Mouse (Mus musculus): Measurements from ENCODE around the gene Aip. TPM values are rescaled to one million over a fixed set of nuclear protein-coding genes. Genes with fewer than 3 reads are reported as not detected.
"Not testable (repeated sequence)": the region's sequence is repeated elsewhere in the genome, so short reads cannot be mapped to it uniquely, and the experiment has no call there.

Gene Aip
- polyA plus RNA-seq, 1 experiment from 2014 or later = 68.4 TPM

DNA sequence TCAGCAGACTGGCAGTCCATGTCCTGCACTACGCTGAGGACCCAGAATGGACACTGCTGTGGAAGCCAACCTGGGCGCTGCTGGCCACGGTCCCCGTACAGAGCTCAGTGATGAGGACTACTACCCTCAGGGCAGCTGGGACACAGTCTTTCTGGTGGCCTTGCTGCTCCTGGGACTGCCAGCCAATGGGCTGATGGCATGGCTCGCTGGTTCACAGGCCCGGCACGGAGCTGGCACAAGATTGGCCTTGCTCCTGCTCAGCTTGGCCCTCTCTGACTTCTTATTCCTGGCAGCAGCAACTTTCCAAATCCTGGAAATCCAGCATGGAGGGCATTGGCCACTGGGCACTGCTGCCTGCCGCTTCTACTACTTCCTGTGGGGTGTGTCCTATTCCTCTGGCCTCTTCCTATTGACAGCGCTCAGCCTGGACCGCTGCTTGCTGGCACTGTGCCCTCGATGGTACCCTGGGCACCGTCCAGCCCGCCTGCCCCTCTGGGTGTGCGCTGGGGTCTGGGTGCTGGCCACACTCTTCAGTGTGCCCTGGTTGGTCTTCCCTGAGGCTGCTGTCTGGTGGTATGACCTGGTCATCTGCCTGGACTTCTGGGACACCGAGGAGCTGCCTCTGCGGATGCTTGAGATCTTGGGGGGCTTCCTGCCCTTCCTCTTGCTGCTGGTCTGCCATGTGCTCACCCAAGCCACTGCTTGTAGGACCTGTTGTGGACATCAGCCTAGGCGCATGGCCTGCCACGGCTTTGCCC is 16.9 kb upstream of the Aip start:
- H3K36me3 ChIP-seq (ENCODE audit: control insufficient read depth, insufficient read depth, low read length) = no peaks in the 10 kb centered on the region
- H3K9ac ChIP-seq (ENCODE audit: low read length) = no peak overlapping the region
- no peak overlapping the region for H3K4me3 ChIP-seq (ENCODE audit: low read depth, low read length)
- H3K27ac ChIP-seq (ENCODE audit: low read depth, low read length) = no peak overlapping the region
- no peak for ATAC-seq (ENCODE audit: insufficient read depth, low FRiP score, low TSS enrichment)
- H3K4me2 ChIP-seq (ENCODE audit: low read depth) = no peak overlapping the region
- no peak for DNase-seq (ENCODE audit: low spot score)
- 93% methylated on average over 18 of the region's 18 CpGs for WGBS
- no peaks in the 10 kb centered on the region for H3K27me3 ChIP-seq (ENCODE audit: control insufficient read depth, insufficient read depth, low read length)
- H3K4me1 ChIP-seq (ENCODE audit: control insufficient read depth, insufficient read depth, low read length) = no peaks in the 10 kb centered on the region
- H3K9me3 ChIP-seq (ENCODE audit: control insufficient read depth, low read length) = no peaks in the 10 kb centered on the region

DNA sequence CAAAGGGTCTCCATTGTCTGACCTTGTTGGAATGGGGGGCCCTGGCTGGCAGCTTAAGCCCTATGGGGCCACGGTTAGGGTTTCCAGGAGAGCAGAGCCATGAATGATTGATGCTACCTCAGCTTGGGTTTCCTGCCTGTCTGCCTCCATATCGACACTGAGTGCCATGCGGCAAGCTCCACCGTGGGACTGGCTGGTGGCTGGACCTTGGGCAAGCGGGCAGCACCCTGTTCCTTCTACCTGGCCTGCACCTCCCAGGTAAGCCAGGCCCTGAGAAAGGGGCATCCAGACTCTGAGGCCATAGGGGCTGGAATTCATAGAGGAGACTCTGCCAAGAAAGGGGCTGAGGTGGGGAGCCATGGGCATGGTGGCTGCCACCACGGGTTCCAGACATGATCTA is 14.5 kb upstream of the Aip start:
- no peaks in the 10 kb centered on the region for H3K9me3 ChIP-seq (ENCODE audit: control insufficient read depth, low read length)
- H3K27me3 ChIP-seq (ENCODE audit: control insufficient read depth, insufficient read depth, low read length) = no peaks in the 10 kb centered on the region
- WGBS = 80% methylated on average over 6 of the region's 6 CpGs
- no peak overlapping the region for H3K9ac ChIP-seq (ENCODE audit: low read length)
- ATAC-seq (ENCODE audit: insufficient read depth, low FRiP score, low TSS enrichment) = no peak
- no peaks in the 10 kb centered on the region for H3K4me1 ChIP-seq (ENCODE audit: control insufficient read depth, insufficient read depth, low read length)
- no peak overlapping the region for H3K4me3 ChIP-seq (ENCODE audit: low read depth, low read length)
- H3K36me3 ChIP-seq (ENCODE audit: control insufficient read depth, insufficient read depth, low read length) = no peaks in the 10 kb centered on the region
- DNase-seq (ENCODE audit: low spot score) = no peak
- no peak overlapping the region for H3K27ac ChIP-seq (ENCODE audit: low read depth, low read length)
- H3K4me2 ChIP-seq (ENCODE audit: low read depth) = no peak overlapping the region

DNA sequence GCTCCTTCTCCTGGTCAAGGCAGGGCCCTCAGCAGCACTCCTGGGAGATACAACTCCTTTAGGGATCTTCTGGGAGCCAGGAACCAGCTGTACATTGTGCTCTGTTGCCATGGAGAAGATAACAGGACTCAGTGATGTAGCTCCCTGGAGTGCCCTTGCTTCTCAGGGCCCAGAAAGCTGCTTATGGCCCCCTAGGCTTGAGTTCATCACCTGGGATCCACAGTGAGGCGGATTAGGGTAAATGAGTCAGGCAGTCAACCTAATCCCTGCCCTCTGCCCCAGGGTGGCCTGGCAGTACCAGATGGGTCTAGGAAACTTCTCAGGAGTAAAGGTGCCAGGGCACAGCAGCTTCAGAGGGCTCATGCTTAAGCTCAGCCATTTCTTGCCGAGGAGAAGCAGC is 13.8 kb upstream of the Aip start, which contains the start of gene Gpr152:
Gene Gpr152, plus strand, starts transcription at position 342 of the 400 bp plus-strand sequence.
- Histone ChIP-seq H3K4me1 (ENCODE audit: control insufficient read depth, insufficient read depth, low read length) (no peaks in the 10 kb centered on the region), H3K9ac (ENCODE audit: low read length) (no peak within 1 kb of the TSS), H3K4me3 (ENCODE audit: low read depth, low read length) (no peak within 1 kb of the TSS), H3K9me3 (ENCODE audit: control insufficient read depth, low read length) (no peaks in the 10 kb centered on the region), H3K27ac (ENCODE audit: low read depth, low read length) (no peak within 1 kb of the TSS), H3K36me3 (ENCODE audit: control insufficient read depth, insufficient read depth, low read length) (no peaks in the 10 kb centered on the region), H3K27me3 (ENCODE audit: control insufficient read depth, insufficient read depth, low read length) (no peaks in the 10 kb centered on the region), H3K4me2 (ENCODE audit: low read depth) (no peak within 1 kb of the TSS)
- ATAC-seq (ENCODE audit: insufficient read depth, low FRiP score, low TSS enrichment) (no peak), DNase-seq (ENCODE audit: low spot score) (no peak)
- WGBS = 79% methylated on average over 2 of the region's 2 CpGs

DNA sequence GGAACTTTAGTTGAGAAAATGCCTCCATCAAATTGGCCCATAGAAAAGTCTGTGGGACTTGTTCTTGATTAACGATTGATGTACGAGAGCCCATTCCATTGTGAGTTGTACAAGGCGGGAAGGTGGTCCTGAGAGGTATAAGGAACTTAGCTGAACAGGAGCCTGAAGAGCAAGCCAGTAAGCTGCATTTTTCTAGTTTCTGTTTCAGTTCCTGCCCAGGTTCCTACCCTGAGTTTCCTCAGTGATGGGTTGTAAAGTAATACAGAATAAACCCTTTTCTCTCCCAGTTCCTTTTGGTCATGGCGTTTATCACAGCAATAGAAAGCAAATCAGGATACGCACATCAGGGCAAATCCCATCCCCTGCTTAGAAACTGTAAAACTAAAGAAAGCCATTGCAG is 12.3 kb upstream of the Aip start:
- no peak overlapping the region for H3K4me2 ChIP-seq (ENCODE audit: low read depth)
- no peaks in the 10 kb centered on the region for H3K4me1 ChIP-seq (ENCODE audit: control insufficient read depth, insufficient read depth, low read length)
- H3K4me3 ChIP-seq (ENCODE audit: low read depth, low read length) = no peak overlapping the region
- DNase-seq (ENCODE audit: low spot score) (no peak), ATAC-seq (ENCODE audit: insufficient read depth, low FRiP score, low TSS enrichment) (no peak)
- no peak overlapping the region for H3K27ac ChIP-seq (ENCODE audit: low read depth, low read length)
- H3K27me3 ChIP-seq (ENCODE audit: control insufficient read depth, insufficient read depth, low read length) = no peaks in the 10 kb centered on the region
- 79% methylated on average over 5 of the region's 5 CpGs for WGBS
- no peak overlapping the region for H3K9ac ChIP-seq (ENCODE audit: low read length)
- H3K36me3 ChIP-seq (ENCODE audit: control insufficient read depth, insufficient read depth, low read length) = no peaks in the 10 kb centered on the region
- H3K9me3 ChIP-seq (ENCODE audit: control insufficient read depth, low read length) = no peaks in the 10 kb centered on the region

DNA sequence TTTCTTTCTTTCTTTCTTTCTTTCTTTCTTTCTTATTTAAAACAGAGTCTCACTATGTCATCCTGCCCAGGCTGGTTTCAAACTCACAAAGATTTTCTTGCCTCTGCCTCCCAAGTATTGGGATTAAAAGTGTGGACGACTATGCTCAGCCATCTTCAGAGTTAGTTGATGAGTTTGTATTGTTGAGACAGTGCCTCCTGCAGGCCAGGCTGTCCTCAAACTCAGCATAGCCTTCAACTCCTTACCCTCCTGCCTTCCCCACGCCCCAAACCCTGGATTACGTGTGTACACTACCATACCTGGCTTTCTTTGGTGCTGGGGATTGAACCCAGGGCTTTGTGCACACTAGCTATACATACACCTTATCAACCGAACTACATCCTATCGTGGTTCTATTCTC is 10.8 kb upstream of the Aip start:
- WGBS = 80% methylated on average over 5 of the region's 5 CpGs
- Histone ChIP-seq H3K9me3 (ENCODE audit: control insufficient read depth, low read length) (no peaks in the 10 kb centered on the region), H3K36me3 (ENCODE audit: control insufficient read depth, insufficient read depth, low read length) (no peaks in the 10 kb centered on the region), H3K4me2 (ENCODE audit: low read depth) (no peak overlapping the region), H3K4me3 (ENCODE audit: low read depth, low read length) (no peak overlapping the region), H3K4me1 (ENCODE audit: control insufficient read depth, insufficient read depth, low read length) (no peaks in the 10 kb centered on the region), H3K27me3 (ENCODE audit: control insufficient read depth, insufficient read depth, low read length) (no peaks in the 10 kb centered on the region), H3K9ac (ENCODE audit: low read length) (no peak overlapping the region), H3K27ac (ENCODE audit: low read depth, low read length) (no peak overlapping the region)
- ATAC-seq (ENCODE audit: insufficient read depth, low FRiP score, low TSS enrichment) (no peak), DNase-seq (ENCODE audit: low spot score) (no peak)

DNA sequence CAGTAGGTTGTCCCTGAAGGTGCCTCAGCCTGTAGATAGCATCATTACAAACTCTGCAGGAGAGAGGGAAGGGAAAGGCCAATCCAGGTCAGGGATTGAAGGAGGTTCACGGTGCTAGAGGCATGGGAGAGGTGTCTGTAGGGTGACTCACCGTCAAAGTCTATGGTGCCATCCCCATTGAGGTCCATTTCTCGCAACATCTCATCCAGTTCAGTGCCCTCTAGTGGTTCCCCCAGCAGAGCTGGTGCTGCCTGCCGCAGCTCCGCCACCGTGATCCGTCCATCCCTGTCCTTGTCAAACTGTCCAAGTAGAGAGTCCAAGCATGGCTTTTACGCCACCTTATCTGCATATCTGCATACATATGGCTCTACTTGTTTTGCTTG is 10.3 kb upstream of the Aip start:
- 23% methylated on average over 7 of the region's 8 CpGs for WGBS
- not testable (repeated sequence) for H3K9me3 ChIP-seq (ENCODE audit: control insufficient read depth, low read length); H3K27ac ChIP-seq (ENCODE audit: low read depth, low read length); H3K9ac ChIP-seq (ENCODE audit: low read length); ATAC-seq (ENCODE audit: insufficient read depth, low FRiP score, low TSS enrichment); H3K4me1 ChIP-seq (ENCODE audit: control insufficient read depth, insufficient read depth, low read length); H3K36me3 ChIP-seq (ENCODE audit: control insufficient read depth, insufficient read depth, low read length); DNase-seq (ENCODE audit: low spot score); H3K4me3 ChIP-seq (ENCODE audit: low read depth, low read length); H3K27me3 ChIP-seq (ENCODE audit: control insufficient read depth, insufficient read depth, low read length); H3K4me2 ChIP-seq (ENCODE audit: low read depth)

DNA sequence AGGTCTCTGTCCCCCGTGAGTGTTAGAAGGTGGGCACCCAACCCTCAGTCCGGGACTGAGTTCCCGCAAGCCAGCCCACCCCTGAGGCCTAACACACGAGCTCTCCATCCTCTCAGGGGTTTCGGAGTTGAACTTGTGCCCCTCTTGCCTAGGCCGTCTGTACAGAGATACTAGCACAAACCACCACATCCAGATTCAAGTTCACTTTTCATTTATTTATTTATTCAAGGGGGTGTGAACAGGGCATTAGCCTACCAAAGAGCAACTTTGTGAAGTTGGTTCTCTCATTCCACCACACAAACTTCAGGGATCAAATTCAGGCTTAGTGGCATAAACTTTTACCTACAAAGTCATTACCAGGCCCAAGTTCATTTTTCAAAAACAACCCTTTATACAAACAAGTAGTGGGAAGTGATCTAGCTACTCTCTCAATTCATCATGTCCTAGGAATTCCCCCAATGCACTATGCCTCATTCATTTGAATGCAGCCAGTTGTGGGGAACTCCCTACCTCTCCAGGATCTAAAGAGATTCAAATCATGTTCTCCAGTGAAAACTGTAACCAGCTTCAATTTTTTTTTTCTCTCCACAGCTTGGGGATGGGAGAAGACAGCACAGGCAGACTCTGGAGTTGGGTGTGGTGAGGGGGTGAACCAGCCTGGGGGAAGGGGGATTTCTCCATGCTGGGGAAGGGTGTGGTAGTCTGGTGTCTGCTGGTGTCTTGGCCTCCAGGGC is 9.7 kb upstream of the Aip start:
- not testable (repeated sequence) for ATAC-seq (ENCODE audit: insufficient read depth, low FRiP score, low TSS enrichment); H3K4me1 ChIP-seq (ENCODE audit: control insufficient read depth, insufficient read depth, low read length); H3K4me3 ChIP-seq (ENCODE audit: low read depth, low read length); H3K36me3 ChIP-seq (ENCODE audit: control insufficient read depth, insufficient read depth, low read length); H3K27ac ChIP-seq (ENCODE audit: low read depth, low read length); DNase-seq (ENCODE audit: low spot score); H3K27me3 ChIP-seq (ENCODE audit: control insufficient read depth, insufficient read depth, low read length); H3K4me2 ChIP-seq (ENCODE audit: low read depth); H3K9me3 ChIP-seq (ENCODE audit: control insufficient read depth, low read length); H3K9ac ChIP-seq (ENCODE audit: low read length)
- WGBS = 79% methylated on average over 6 of the region's 6 CpGs

DNA sequence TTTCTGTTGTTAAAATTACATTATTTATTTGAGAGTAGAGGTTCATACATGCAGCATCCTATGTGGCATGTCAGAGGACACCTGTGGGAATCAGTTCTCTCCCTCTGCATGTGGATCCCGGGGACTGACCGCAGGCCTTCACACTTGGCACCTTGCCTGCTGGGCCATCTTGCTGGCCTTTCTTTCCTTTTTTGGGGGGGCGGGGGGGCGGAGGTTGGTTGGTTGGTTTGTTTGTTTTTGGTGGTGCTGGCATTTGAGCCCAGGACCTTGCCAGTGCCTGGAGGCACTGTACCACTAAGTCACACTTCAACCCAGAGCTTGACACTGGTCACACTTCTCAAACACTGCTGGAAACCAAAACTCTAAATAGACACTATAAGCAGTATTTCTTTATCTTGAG is 8.7 kb upstream of the Aip start:
- Histone ChIP-seq H3K4me1 (ENCODE audit: control insufficient read depth, insufficient read depth, low read length) (no peaks in the 10 kb centered on the region), H3K9me3 (ENCODE audit: control insufficient read depth, low read length) (no peaks in the 10 kb centered on the region), H3K4me3 (ENCODE audit: low read depth, low read length) (no peak overlapping the region), H3K27ac (ENCODE audit: low read depth, low read length) (no peak overlapping the region), H3K36me3 (ENCODE audit: control insufficient read depth, insufficient read depth, low read length) (no peaks in the 10 kb centered on the region), H3K27me3 (ENCODE audit: control insufficient read depth, insufficient read depth, low read length) (no peaks in the 10 kb centered on the region), H3K4me2 (ENCODE audit: low read depth) (no peak overlapping the region), H3K9ac (ENCODE audit: low read length) (no peak overlapping the region)
- DNase-seq (ENCODE audit: low spot score) = no peak
- 94% methylated on average over 4 of the region's 4 CpGs for WGBS
- ATAC-seq (ENCODE audit: insufficient read depth, low FRiP score, low TSS enrichment) = no peak

DNA sequence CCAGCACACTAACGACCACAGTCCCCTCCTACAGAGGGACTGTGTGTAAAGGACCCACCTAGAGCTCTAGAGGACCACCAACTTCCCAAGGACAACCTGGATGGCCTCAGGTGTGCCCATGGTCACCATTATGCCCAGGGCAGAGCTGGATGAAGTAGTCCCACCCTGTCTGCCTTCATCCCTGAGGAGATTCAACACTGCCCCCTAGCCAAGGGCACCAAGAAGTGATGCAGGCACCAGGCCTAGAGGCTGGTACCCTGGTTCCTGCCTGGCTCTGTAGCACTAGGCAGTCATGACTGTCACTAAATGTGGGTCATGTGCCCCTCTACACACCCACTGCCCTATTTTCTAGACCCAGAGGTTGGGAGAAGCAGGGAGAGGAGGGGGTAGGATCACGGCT is 6.1 kb upstream of the Aip start:
- Histone ChIP-seq H3K4me3 (ENCODE audit: low read depth, low read length) (no peak overlapping the region), H3K9ac (ENCODE audit: low read length) (no peak overlapping the region), H3K36me3 (ENCODE audit: control insufficient read depth, insufficient read depth, low read length) (no peaks in the 10 kb centered on the region), H3K9me3 (ENCODE audit: control insufficient read depth, low read length) (no peaks in the 10 kb centered on the region), H3K27ac (ENCODE audit: low read depth, low read length) (no peak overlapping the region), H3K27me3 (ENCODE audit: control insufficient read depth, insufficient read depth, low read length) (no peaks in the 10 kb centered on the region), H3K4me1 (ENCODE audit: control insufficient read depth, insufficient read depth, low read length) (peaks cover 4% of the 10 kb centered on the region), H3K4me2 (ENCODE audit: low read depth) (no peak overlapping the region)
- 95% methylated on average over 2 of the region's 2 CpGs for WGBS
- ATAC-seq (ENCODE audit: insufficient read depth, low FRiP score, low TSS enrichment) (no peak), DNase-seq (ENCODE audit: low spot score) (no peak)

Data from neural tube, embryonic 11.5 days (tissue).